11 mouse cellular contexts compared by ENCODE assay signal in the genomic region with DNA sequence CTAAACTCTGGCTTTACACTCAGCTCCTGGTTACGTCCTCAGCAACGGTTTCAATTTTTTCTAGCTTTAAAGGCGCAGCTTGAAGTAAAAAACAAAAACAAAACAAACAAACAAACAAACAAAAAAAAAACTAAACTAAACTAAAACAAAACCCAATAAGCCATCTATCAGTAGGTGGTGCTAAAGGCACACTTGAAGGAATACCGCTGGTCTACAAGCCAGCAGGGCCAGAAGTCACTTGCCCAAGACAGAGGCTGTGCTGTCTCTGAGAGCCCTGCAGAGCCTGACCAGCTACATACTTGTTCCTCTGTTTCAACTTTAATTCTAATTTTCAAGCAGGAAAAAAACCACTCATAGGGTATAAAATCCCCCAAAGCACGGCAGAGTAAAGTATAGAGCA. TPM values are rescaled to one million over a fixed set of nuclear protein-coding genes. Genes with fewer than 3 reads are reported as not detected.
DNase-seq lines count a peak whose midpoint lies in the region; ATAC-seq and TF ChIP-seq lines count a peak whose summit lies in the region.
"Had no signal": no experiment of that assay in that cellular context is flagged by ENCODE, and none has a peak within 500 bp of the region (broad histone marks: within the 10 kb centered on the region; RNA-seq: fewer than 3 reads in every experiment).

No protein-coding gene starts in this region.

- ATAC-seq in liver, embryonic 14.5 days (ENCODE audit: insufficient read depth): no peak
- ATAC-seq in liver, embryonic 12.5 days: no peak
- ATAC-seq: midbrain, embryonic 16.5 days had no signal

- H3K27me3 ChIP-seq in liver, embryonic 14.5 days (ENCODE audit: control insufficient read depth, insufficient read depth, low read length): no peaks in the 10 kb centered on the region
- H3K27me3 ChIP-seq in liver, embryonic 12.5 days (replicated peaks): no peaks in the 10 kb centered on the region
- H3K27me3 ChIP-seq in small intestine, adult 2 months (ENCODE audit: control insufficient read depth, insufficient read depth, low read length): no peaks in the 10 kb centered on the region
- H3K27me3 ChIP-seq: hindbrain, embryonic 13.5 days; limb, embryonic 12.5 days had no signal

- H3K9ac ChIP-seq in liver, embryonic 14.5 days (replicated peaks): no peak overlapping the region
- H3K9ac ChIP-seq in liver, embryonic 12.5 days: no peak overlapping the region
- H3K9ac ChIP-seq: hindbrain, embryonic 13.5 days; limb, embryonic 12.5 days had no signal

- 71% methylated on average over 5 of the region's 5 CpGs for WGBS in liver, embryonic 14.5 days (ENCODE audit: insufficient replicate concordance)
- WGBS in liver, embryonic 12.5 days (ENCODE audit: insufficient replicate concordance): 72% methylated on average over 5 of the region's 5 CpGs
- WGBS in small intestine, adult 2 months: 84% methylated on average over 5 of the region's 5 CpGs

- H3K27ac ChIP-seq in liver, embryonic 14.5 days: no peak overlapping the region
- H3K27ac ChIP-seq in liver, embryonic 12.5 days: no peak overlapping the region
- no peak overlapping the region for H3K27ac ChIP-seq in small intestine, adult 2 months (ENCODE audit: insufficient read depth, low read depth, low read length)
- H3K27ac ChIP-seq: hindbrain, embryonic 13.5 days; limb, embryonic 12.5 days had no signal

- H3K36me3 ChIP-seq in liver, embryonic 14.5 days (replicated peaks; ENCODE audit: control insufficient read depth, insufficient read depth, low read depth): no peaks in the 10 kb centered on the region
- H3K36me3 ChIP-seq in liver, embryonic 12.5 days: 0 out of 2 replicates have a peak, but pooled peaks cover 3% of the 10 kb centered on the region
- peaks cover 35% of the 10 kb centered on the region for H3K36me3 ChIP-seq in small intestine, adult 2 months (ENCODE audit: control insufficient read depth, insufficient read depth, low read length)
- H3K36me3 ChIP-seq: hindbrain, embryonic 13.5 days; limb, embryonic 12.5 days had no signal

- TF ChIP-seq POLR2A in brain, embryonic 14.5 days (IDR thresholded peaks at IDR 0.05; ENCODE audit: borderline replicate concordance, extremely low read depth, insufficient read depth, insufficient read length, poor library complexity, severe bottlenecking): no peak
- TF ChIP-seq POLR2A in small intestine, adult 2 months (IDR thresholded peaks at IDR 0.05; ENCODE audit: low read depth, low read length): no peak

- H3K9me3 ChIP-seq in liver, embryonic 14.5 days (ENCODE audit: control insufficient read depth, low read length): no peaks in the 10 kb centered on the region
- no peaks in the 10 kb centered on the region for H3K9me3 ChIP-seq in liver, embryonic 12.5 days (replicated peaks)
- H3K9me3 ChIP-seq: hindbrain, embryonic 13.5 days; limb, embryonic 12.5 days had no signal

- TF ChIP-seq EP300 in liver, embryonic 14.5 days (IDR thresholded peaks at IDR 0.05; ENCODE audit: low read depth): no peak

- H3K4me3 ChIP-seq in liver, embryonic 14.5 days (ENCODE audit: insufficient read depth in 1 of 2, low read depth in 2 of 2, low read length in 2 of 2): no peak overlapping the region
- no peak overlapping the region for H3K4me3 ChIP-seq in liver, embryonic 12.5 days
- no peak overlapping the region for H3K4me3 ChIP-seq in small intestine, adult 2 months (ENCODE audit: low read depth, low read length)
- H3K4me3 ChIP-seq: hindbrain, embryonic 13.5 days; limb, embryonic 12.5 days had no signal

- H3K4me2 ChIP-seq in liver, embryonic 14.5 days (ENCODE audit: low read depth): no peak overlapping the region
- H3K4me2 ChIP-seq in liver, embryonic 12.5 days: no peak overlapping the region
- H3K4me2 ChIP-seq: hindbrain, embryonic 13.5 days; limb, embryonic 12.5 days had no signal

- peak; percentile 61 for TF ChIP-seq CTCF in liver, embryonic 14.5 days (IDR thresholded peaks at IDR 0.05; ENCODE audit: low read depth)
- peak; percentile 27; the same call in 1 of the 2 replicates for TF ChIP-seq CTCF in brain, embryonic 14.5 days (IDR thresholded peaks at IDR 0.05; ENCODE audit: borderline replicate concordance, extremely low read depth, insufficient read depth, insufficient read length)
- TF ChIP-seq CTCF in small intestine, adult 2 months (IDR thresholded peaks at IDR 0.05; ENCODE audit: extremely low read depth, insufficient read length, insufficient replicate concordance, low read depth, low read length): peak; percentile 27; the same call in 1 of the 2 replicates

- no peaks in the 10 kb centered on the region for H3K4me1 ChIP-seq in liver, embryonic 14.5 days (replicated peaks; ENCODE audit: control insufficient read depth in 2 of 2, insufficient read depth in 2 of 2, low read length in 1 of 2)
- H3K4me1 ChIP-seq in liver, embryonic 12.5 days: no peaks in the 10 kb centered on the region
- no peaks in the 10 kb centered on the region for H3K4me1 ChIP-seq in small intestine, adult 2 months (ENCODE audit: control insufficient read depth, insufficient read depth, insufficient read length, low read length)
- H3K4me1 ChIP-seq: hindbrain, embryonic 13.5 days; limb, embryonic 12.5 days had no signal

- DNase-seq in embryo, embryonic 10 days (ENCODE audit: low spot score): peak; percentile 35
- no peak for DNase-seq in embryo, embryonic 9.5 days (ENCODE audit: extremely low spot score)
- DNase-seq in liver, embryonic 14.5 days (ENCODE audit: low read depth in 3 of 3, low spot score in 3 of 3): no peak
- DNase-seq in brain, embryonic 14.5 days (ENCODE audit: low read depth): peak; percentile 23
- no peak for DNase-seq in ovary, adult 18-20 months (ENCODE audit: low spot score)
- DNase-seq in right cerebral cortex, postnatal 4 days: no peak

RNA-seq across cellular contexts. Expression of a gene that starts 17.9 kb away (rescaled TPM):
- 6.1 and 7.7 TPM in 2 replicates for polyA plus RNA-seq in liver, embryonic 14.5 days (2012; rRNA removed)
- 8.1 and 8.2 TPM in 2 replicates for polyA plus RNA-seq in liver, embryonic 14.5 days (2014; fragmentation: Nextera tagmentation; extraction: Ambion mirVana)
- 5.0 TPM in 2 replicates for polyA plus RNA-seq in liver, embryonic 12.5 days (2016; fragmentation: Nextera tagmentation; extraction: Ambion mirVana)
- polyA plus RNA-seq in brain, embryonic 14.5 days (2012; rRNA removed): 1.5 and 1.9 TPM in 2 replicates
- 20.4 and 21.1 TPM in 2 replicates for polyA plus RNA-seq in small intestine, adult 2 months (2012; rRNA removed)

RNA-seq across cellular contexts. Expression of a gene that starts 24.5 kb away (rescaled TPM):
- polyA plus RNA-seq in liver, embryonic 14.5 days (2012; rRNA removed): 0.50 and 0.61 TPM in 2 replicates
- polyA plus RNA-seq in liver, embryonic 14.5 days (2014; fragmentation: Nextera tagmentation; extraction: Ambion mirVana): 0.30 and 0.38 TPM in 2 replicates
- 0.35 and 0.41 TPM in 2 replicates for polyA plus RNA-seq in liver, embryonic 12.5 days (2016; fragmentation: Nextera tagmentation; extraction: Ambion mirVana)
- polyA plus RNA-seq in brain, embryonic 14.5 days (2012; rRNA removed): 7.8 and 13.2 TPM in 2 replicates
- 4.6 and 11.2 TPM in 2 replicates for polyA plus RNA-seq in small intestine, adult 2 months (2012; rRNA removed)

Comparison
In these comparisons a context has a peak if more than half of its experiments do, and no peak if none do; other contexts are left out.
1. DNase-seq: peak in embryo, embryonic 10 days (single experiment) and brain, embryonic 14.5 days (single experiment); none in embryo, embryonic 9.5 days (single experiment), liver, embryonic 14.5 days (0 of 3), ovary, adult 18-20 months (single experiment) and right cerebral cortex, postnatal 4 days (single experiment).
2. Peak in every context shown above with its lines, with median percentiles within 50 percentile points of each other: CTCF ChIP-seq.